Mouse (Mus musculus) urinary bladder, postnatal 4 days (tissue): ENCODE data around the gene Mnt.

Experiments
- DNase-seq, 2 experiments: peaks; one replicate each; pipeline ENCODE4 v3.0.0; 2021 to 2022; ENCODE audit warnings: low spot score in 2 of 2

The Mnt gene

DNA sequence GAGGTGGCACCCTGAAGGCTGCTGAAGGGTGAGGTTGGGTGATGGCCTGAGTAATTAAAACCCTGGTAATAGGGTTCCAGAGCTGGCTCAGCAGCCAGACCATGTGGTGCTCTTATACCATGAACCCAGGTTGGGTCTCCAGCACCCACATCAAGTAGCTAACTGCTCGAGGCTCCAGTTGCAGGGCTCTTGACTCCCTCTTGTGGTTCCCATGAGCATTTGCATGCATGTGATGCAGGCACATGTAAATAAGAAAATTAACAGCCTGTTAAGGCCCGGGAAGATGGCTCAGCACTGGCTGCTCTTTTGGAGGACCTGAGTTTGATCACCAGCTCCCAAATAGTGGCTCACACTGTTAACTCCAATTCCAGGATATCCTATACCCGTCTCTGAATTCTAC lies 15.1 kb downstream of the Mnt start:
- no peak for DNase-seq

DNA sequence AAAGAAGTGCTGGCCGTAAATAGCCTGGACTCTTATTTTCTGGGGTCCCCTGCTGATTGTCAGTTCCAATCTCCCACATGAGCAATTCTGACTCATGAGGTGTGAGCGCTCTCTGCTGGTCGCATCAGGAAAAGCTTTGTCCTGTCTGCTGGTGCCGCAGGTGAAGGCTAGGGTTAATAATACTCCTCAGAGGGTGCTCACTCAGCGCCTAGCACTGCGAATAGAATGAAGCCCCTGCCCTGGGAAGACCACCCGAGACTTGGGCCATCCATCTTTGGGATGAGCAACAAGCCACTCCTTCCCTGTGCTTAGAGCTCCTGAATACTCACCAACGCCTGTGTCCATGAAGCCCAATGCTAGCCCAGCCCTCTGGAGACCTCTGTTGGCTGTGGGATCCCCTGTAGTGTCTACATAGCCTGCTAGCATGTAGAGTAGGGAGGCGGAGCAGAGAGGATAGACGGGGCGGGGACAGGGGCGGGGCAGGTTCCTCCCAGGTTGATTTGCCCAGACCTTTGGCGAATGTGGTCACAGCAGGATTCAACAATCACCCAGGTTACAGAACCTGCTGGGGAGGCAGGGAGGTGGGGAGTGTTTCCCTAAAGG lies 17.3 kb downstream of the Mnt start:
- DNase-seq: peak; percentile 50 to 74

DNA sequence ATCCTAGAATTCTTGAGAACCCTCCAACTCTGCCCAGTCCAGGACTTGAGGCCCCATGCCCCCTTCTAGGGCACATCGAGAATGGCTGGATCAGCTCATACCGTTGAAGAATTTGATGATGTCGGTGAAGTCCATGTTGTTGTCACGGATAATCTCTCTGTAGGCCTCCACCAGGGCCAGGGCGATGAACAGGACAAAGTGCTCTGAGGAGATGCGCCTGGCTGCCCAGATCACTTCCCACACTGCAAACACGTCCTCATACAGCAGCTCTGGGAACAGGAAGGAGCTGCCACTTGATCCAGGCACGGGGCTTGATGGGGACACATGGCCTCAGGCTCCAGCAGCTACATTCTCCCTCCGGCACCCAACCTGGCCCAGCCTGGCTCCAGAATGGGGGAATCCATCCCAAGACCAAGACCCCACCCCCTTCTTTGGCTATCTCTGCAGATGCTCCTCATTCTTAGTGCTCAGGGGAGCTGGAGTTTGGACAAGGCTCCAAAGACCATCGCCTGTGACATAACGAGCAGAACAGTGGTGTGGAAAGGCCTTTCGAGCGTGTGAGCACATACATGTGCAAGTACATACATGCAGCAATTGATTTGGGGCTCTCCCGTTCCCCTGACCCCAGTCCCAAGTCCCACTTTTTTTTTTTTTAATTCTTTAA lies 20.4 kb downstream of the Mnt start:
- no peak for DNase-seq

DNA sequence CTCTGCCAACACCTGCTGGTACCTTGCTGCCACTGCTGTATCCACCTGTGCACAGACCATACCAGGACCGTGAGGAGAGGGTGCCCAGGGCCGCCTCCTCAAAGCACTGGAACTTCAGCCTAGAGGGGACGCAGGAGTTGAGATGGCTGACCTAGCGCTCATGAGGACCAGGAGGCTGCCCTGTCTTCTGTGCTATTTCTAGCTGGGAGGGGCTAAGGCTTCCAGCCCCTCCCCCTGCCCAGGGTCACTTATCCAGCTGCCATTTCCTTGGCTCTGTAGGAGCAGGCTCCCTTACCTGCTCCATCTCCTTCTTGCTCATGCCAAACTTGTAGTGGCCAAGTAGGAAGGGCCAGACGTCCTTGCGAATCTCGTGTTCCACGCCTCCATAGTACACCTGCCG lies 27.0 kb downstream of the Mnt start:
- no peak for DNase-seq

DNA sequence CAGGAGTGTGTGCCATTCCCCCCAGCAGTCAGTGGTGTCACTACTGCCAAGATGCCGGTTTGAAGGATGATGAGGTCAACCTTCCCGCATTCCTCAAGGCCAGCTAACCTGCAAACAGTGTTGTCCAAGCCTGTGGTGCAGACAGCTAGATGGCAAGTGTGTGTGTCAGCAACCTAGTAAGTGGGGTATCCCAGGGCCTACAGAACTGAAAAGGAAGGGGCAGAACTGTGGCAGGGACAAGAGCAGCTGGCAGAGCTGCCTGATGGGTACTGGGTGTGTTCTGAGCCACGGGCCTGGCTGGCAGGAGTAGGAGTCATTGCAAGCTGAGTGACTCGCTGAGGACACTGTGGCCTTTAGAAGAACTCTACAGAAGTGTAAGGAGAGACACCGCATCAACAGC lies 31.4 kb downstream of the Mnt start:
- DNase-seq: no peak

DNA sequence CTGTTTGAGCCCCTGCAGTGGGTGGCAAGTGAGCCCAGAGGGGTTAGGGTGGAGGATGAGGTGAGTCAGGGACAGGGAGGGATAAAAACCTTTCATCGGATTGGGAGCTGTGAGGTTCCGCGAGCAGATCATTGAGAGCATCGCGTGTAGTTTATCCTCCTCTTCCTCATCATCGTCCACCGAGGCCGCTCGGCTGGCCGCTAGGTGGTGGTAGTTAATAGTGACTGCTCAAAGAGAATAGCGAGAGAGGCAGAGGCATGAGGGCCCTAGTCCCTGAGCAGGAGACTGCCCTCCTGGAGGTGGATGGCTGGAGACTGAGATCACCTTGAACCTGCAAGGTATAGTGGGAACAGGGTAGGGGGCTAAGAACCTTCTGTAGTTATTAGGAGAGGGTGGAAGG lies 32.8 kb downstream of the Mnt start:
- DNase-seq: no peak

DNA sequence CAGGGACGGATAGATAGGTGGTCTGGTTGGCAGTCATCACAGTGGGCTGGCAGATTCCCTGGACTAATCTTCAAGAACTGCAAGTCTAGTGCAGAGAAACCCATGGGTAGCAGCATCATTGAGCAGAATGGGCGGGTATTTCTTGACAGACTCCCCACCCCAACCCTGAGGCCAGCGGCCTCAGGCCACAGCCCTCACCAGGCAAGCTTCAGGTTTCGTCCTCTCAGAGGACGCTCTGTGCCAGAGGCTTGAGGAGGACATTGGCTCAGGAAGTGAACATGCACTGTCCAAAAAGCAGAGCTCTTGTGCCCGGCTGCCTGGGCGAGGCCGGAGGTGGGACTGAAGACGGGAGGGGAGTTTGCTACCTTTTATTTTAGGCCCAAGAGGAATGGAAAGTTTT lies 33.7 kb downstream of the Mnt start:
- no peak for DNase-seq

DNA sequence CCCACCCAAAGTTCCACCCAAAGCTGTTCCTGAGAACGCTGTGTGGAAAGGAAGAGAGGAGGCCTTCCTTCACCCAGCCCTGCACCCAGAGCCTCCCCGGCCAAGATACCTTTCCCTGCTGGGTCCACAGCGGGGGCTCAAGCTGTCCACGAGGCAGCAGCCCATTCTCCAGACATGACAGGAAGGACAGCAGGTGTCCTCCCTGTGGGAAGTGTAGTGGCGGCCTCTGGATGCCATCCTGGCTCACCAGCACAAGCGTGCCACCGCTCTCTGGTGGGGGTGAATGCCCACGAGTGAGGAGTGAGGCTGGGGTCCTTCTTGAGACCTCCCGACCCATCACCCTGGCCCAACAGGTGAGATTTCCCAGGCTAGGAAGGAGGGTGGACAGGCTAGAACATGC lies 34.5 kb downstream of the Mnt start:
- no peak for DNase-seq

DNA sequence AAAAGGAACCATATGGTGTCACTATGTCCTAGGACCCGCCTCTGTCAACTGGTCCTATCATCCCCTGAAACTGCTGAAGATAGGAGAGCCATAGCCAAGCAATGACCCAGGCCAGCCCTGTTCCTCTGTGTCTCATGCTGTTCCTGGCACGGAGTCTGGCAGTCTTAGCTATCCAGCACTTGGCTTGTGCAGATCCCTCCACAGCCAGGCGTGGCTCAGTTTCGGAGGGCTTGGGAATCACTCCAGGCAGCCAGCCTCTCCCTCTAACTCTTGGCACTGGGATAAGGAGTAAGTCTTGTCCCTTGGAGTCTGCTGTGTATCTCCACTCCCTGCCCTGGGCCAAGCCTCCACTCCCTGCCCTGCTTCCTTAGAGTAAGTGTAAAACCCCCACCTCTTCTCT lies 35.9 kb downstream of the Mnt start:
- peak; percentile 78 to 81 for DNase-seq

DNA sequence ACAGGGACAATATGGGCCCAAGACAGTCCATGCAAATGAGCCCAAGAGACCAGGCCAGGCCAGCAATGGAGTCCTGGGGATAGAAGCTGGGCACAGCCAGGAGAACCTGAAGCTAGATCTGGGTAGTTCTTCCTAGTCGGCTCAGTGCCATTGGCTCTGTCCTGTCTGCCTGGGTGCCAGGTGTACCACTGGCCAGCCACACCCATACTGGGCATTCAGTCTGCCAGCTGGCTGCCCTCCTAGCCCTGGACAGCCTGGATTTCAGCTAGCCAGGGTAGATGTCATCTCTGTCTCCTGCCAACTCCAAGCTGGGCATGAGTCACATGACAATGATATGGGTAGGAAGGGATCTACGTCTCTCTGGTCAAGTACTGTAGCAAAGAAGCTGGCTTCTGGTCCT lies 36.5 kb downstream of the Mnt start:
- no peak for DNase-seq

DNA sequence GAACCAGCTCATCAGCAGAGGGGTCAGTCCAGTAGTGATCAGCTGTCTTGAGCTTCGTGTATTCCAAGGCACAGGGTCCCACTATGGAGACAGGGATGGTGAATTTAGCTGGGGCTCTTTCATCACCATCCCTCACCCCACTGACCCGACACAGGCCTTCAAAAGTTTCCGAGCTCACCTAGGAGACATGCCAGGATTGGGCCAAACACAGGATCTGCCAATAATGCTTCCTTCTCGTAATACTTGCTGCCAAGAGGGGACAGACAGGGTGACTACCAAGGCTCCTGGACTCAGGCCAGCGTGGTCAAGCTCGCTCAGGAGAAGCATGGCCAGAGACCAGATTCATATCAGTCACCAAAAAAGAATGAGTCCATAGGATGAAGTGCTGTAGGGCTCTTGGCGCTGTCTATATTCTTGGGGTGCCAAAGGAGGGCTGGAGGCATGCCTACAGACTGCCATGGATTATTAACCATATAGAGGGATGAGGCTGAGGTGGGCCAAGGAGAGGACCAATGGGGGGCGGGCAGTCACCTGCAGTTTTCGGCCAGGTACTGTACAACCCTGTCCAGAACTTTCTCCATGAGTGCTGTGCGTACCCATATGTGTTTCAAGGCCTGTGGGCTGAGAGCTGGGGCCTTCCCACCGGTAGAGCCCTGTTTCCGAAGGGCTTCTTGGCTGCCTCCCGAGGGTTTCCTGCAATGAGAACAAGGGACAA lies 37.5 kb downstream of the Mnt start:
- DNase-seq: no peak

DNA sequence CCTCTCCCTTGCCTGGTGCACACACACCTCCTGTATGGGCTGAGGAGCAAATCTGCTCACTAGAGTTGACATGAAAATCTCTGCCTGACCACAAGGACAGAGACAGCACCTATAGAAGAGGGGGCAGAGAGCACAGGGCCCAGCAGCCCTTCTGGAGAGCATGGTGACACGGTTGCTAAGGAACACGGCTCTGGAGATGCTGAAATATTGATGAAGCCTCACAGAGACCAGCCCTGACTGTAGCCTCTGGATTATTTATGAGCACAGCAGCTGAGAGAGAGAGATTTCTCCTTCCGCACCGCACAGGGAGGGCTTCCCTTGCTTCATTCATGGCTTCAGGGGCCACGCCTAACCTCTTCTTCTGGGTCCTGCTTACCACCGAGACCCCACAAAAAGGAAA lies 38.9 kb downstream of the Mnt start:
- DNase-seq: no peak

DNA sequence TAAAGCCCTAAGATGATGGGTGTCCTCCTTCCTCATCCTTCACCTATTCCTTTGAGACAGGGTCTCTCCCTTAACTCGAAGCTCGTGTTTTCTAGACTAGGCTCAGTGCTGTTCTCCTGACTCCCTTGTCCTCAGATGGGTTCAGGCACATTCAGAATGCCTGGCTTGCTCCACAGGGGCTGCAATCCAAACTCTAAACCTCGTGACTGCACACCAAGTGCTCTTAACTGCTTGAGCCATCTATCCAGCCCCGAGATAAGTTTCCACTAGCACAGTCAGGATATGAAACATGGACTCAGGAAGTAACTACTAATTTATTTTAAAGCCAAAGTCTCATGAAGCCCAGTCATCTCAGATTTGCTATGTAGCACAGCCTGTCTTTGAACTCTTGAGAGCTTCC lies 39.8 kb downstream of the Mnt start:
- DNase-seq: no peak

DNA sequence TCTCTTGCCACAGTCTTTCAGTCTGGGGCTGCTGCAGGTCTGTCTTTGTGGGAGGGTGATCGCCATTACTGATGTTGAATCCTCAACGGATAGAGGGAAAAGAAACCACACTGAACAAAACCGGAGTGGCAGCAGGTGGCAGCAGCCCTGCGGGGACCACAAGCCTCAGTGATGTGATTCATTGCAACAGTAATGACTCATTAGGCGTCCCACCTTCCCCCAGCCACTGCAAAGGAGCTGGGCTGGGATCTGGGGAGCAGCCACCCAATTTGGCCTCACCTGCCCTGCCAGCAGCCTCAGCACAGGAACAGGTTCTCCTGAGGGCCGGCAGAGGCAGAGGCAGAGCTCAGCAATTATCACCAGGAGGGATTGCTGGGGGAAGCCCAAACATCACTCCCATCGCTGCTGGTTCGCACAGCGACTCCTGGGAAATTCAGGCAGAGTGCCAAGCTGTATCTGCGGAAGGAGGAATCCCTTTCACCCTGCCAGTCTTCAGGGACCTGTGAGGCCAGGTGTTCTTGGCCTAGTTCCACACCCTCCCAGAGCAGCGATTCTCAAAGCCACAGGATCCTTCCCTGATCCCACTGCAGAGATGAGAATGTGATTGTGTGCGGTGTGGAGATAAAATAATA lies 40.4 kb downstream of the Mnt start:
- peak in 1 of 2 experiments; percentile 35 for DNase-seq

DNA sequence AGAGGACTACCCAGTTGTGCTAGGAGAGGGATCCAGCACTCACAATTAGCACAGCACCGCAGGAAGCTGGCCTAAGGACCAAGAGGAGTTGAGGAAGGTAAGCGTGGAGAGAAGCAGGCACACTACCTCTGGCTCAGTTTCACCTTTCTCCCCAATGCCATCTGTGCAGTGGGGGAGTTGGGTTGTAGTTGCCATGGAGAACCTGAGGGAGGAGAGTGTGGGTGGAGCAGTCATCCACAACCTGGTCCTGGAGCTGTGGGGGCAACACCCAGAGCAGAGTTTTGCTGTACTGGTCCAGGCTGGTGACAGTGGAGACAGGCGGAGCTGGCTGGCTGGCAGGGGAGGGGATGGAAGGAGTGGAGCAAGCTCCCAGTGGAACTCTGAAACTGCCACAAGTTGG lies 43.9 kb downstream of the Mnt start:
- no peak for DNase-seq

DNA sequence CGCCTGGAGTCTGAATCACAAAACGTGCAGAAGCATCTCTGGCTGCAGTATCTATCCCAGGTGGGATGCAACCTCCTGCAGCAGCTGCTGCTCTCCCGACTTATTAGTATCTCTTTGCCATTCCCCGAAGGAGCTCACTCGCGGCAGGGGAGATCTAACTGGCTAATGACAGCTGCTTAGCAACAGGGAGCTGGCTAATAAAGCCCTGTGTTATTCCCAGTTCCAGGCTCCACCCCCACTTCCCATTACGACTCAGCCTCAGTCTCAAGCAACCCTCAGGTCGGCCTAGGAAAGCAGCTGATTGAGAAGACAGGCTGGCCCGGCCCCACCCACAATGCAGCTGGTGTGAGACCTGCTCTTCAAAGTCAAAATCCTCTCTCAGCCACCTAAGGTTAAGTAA lies 46.1 kb downstream of the Mnt start:
- peak in 1 of 2 experiments; percentile 38 for DNase-seq

DNA sequence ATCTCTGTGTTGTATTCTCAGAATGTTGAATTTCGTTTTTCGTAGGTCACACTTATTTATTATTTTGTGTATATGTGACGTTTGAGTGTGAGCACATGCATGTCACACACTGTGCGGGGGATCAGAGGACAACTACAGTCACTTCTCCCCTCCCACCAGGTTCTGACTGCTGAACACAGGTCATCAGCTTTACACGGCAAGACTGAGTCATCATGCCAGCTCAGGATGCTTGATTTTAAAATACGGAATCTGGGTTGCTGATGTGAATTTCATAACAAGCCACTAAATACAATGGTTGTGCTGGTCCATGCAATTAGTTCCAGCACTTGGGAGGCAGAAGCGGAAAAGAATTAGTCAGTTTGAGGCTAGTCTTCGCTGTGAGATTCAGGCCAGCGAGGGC lies 50.3 kb downstream of the Mnt start:
- no peak for DNase-seq

DNA sequence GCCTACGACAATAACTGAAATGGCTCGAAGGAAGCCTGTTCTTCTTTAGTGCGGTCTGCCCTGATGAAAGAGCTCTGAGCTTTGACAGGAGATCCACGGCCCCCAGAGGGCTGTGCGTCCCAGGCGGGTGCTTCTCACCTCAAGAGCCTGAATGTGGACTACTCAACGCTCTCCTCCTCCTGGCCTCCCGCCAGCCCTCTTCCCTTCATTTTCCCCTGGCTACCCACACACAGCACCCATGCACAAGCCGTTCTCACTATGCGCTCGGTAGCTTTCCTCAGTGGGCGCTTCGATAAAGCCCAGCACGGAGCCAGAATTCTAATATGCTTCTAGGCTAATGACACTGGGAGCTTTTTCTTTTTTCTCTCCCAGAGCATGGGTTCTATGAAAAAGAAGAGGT lies 51.3 kb downstream of the Mnt start:
- DNase-seq: no peak

DNA sequence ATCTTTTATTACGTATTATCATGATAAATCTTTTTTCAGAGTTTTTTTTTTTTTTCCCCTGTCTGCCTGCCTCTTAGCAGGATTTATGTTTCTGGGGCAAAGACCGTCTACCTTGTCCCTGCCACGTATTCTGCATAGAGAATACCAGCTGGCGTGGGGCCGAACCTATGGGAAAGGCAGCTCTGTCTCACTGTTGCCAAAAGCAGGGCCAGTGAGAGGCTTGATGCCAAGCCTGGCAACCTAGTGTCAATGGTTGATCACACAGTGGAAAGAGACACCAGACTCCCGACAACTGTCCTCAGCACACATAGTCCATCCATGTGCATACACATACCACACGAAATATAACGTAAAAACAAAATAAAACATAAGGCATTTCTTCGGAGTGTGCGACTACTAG lies 52.4 kb downstream of the Mnt start:
- no peak for DNase-seq

DNA sequence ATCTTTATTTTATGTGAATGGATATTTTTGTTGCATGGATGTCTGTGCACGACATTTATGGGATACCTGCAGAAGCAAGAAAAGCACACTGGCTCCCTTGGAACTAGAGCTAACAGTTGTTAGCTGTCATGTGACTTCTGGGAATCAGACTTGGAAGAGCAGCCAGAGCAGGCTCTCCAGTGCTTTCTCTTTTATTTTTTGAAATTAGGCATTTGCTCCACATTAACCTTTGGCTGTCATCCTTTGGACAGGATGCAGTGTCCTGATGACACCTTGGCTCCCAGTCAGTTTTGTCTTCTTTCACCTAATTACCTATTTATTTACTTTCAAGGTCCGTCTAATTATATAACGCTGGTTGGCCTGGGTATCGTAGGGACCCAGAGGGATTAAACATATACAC lies 63.9 kb downstream of the Mnt start:
- no peak for DNase-seq
